Mouse (Mus musculus) CH12.LX (cell line): ENCODE results near the gene Agbl3.

ENCODE experiments used
- CTCF ChIP-seq, 2 experiments: IDR thresholded peaks in 1 of 2; conservative IDR thresholded peaks in 1 of 2; 2 replicates each; pipeline ENCODE4 v1.5.1; 2011 to 2012; ENCODE audit warnings: low read depth in 2 of 2, low read length in 2 of 2, improper control_type of control experiment in 1 of 2, inconsistent platforms in 1 of 2, mild to moderate bottlenecking in 1 of 2, moderate library complexity in 1 of 2
- EP300 ChIP-seq: IDR thresholded peaks from 2 replicates; pipeline ENCODE4 v1.6.1; 2011; ENCODE audit warnings: low read length, improper control_type of control experiment
- MAFK ChIP-seq: IDR thresholded peaks from 2 replicates; pipeline ENCODE4 v1.6.1; 2011; ENCODE audit warnings: low read length, improper control_type of control experiment; ENCODE audit not compliant: insufficient replicate concordance
- MYC ChIP-seq: IDR thresholded peaks from 2 replicates; pipeline ENCODE4 v1.6.1; 2011; ENCODE audit warnings: low read depth, mild to moderate bottlenecking, improper control_type of control experiment, low read length
- POLR2A ChIP-seq: IDR thresholded peaks from 2 replicates; pipeline ENCODE4 v1.6.1; 2011; ENCODE audit warnings: low read depth, mild to moderate bottlenecking, improper control_type of control experiment, low read length
- UBTF ChIP-seq: IDR thresholded peaks from 2 replicates; pipeline ENCODE4 v1.6.1; 2012; ENCODE audit warnings: low read depth, mild to moderate bottlenecking, inconsistent platforms, low read length, improper control_type of control experiment, moderate library complexity
- ZNF384 ChIP-seq: IDR thresholded peaks from 2 replicates; pipeline ENCODE4 v1.6.1; 2012; ENCODE audit warnings: low read depth, low read length, improper control_type of control experiment, inconsistent platforms

DNA sequence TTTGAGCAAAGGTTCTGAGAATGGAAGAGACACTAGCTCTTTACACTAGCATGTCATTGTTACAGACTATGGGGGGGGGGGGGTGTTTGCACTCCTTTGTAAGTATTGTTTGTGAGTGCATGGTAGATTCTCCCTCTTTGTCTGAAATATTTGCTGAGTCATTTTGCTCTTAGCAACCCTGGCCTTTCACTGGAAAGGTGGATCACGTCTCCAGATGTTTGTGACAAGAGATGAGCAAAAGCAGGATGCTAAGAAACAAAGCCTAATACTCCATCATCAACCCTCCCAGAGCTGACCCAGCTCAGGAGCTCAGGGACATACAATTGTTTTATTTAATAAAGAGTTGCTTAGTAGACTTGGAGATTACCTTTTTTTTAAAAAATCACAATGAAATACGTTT, 43.3 kb upstream of the Agbl3 start:
- TF ChIP-seq POLR2A: no peak
- TF ChIP-seq EP300: no peak
- no peak for TF ChIP-seq MAFK
- no peak for TF ChIP-seq UBTF
- TF ChIP-seq ZNF384: no peak
- no peak for TF ChIP-seq MYC
- TF ChIP-seq CTCF (conservative IDR thresholded peaks at IDR 0.05 in 1 of 2, IDR thresholded peaks at IDR 0.05 in 1 of 2; ENCODE audit: low read depth in 2 of 2, low read length in 2 of 2): no peak
